Mouse (Mus musculus) embryonic stem cell, embryonic (primary cell): ENCODE data around the gene Epor.

Source experiments
- CTCF ChIA-PET, 4 experiments: fragments of 300-600 bp in 2 of 4; fragments of 350-600 bp in 2 of 4; sonication (Branson Sonifier 250); formaldehyde crosslinking; loops; one replicate each; lab custom pipeline; 2022; ENCODE audit warnings: inconsistent platforms in 2 of 4; lab: Charles Lee
- POLR2A ChIA-PET, 4 experiments: fragments of 300-600 bp in 2 of 4; fragments of 350-600 bp in 2 of 4; sonication (Branson Sonifier 250); formaldehyde crosslinking; loops; one replicate each; lab custom pipeline; 2022; ENCODE audit warnings: antibody characterized with exemption in 4 of 4, inconsistent platforms in 1 of 4; lab: Charles Lee

Epor gene

GRCm38 (mm10) chr9:21963417-21963816 lies at the start of gene Epor:
Epor (minus strand) TSS chr9:21963506.
- ChIA-PET CTCF (interaction anchor here in 3 of 4 experiments (0.6 to 3.9 kb wide), 6 partner anchors 36 to 193 kb away, joined by 3 to 14 read pairs (median 4); partner anchors contain the start of genes Ccdc159 (in 1 of the 3) and Tmem205 (in 1 of the 3)), POLR2A (interaction anchor here in 3 of 4 experiments (0.6 to 2.3 kb wide), 14 partner anchors 9 to 353 kb away, joined by 3 to 7 read pairs (median 3); partner anchors contain the start of genes Ldlr (in 1 of the 3) and Pigyl (in 1 of the 3))

GRCm38 (mm10) chr9:22012731-22013130 lies 49.4 kb upstream of the Epor start:
- CTCF ChIA-PET: interaction anchor here in 1 of 4 experiments (1.4 kb wide), 1 partner anchor 42 kb away, joined by 6 read pairs; no protein-coding TSS in a partner anchor
- POLR2A ChIA-PET: interaction anchor here in 2 of 4 experiments (1.2 to 2.0 kb wide), 5 partner anchors 9 to 137 kb away, joined by 3 to 14 read pairs (median 5); partner anchors contain the start of gene Elavl3 (in 1 of the 2)

- CTCF ChIA-PET: no interaction called here
- POLR2A ChIA-PET: interaction anchor here in 2 of 4 experiments (1.2 to 1.4 kb wide), 3 partner anchors 13 to 43 kb away, joined by 3 to 5 read pairs (median 5); no protein-coding TSS in a partner anchor
Measured at GRCm38 (mm10) chr9:22011055-22011454, 47.7 kb upstream of the Epor start.

- ChIA-PET CTCF (interaction anchor here in 1 of 4 experiments (0.6 kb wide), 1 partner anchor 465 kb away, joined by 3 read pairs; no protein-coding TSS in a partner anchor), POLR2A (interaction anchor here in 3 of 4 experiments (0.6 to 3.7 kb wide), 9 partner anchors 9 to 87 kb away, joined by 3 to 17 read pairs (median 3); partner anchors contain the start of genes Elavl3 (in 1 of the 3) and Rab3d (in 1 of the 3))
Measured at GRCm38 (mm10) chr9:22004546-22004945, 41.2 kb upstream of the Epor start.

- ChIA-PET POLR2A (interaction anchor here in 3 of 4 experiments (0.8 to 3.1 kb wide), 15 partner anchors 10 to 911 kb away, joined by 3 to 17 read pairs (median 3); partner anchors contain the start of genes Elavl3 (in 1 of the 3), Gm38431 (in 1 of the 3), Gm49318 (in 1 of the 3) and Ldlr (in 1 of the 3)), CTCF (interaction anchor here in 1 of 4 experiments (0.5 kb wide), 1 partner anchor 134 kb away, joined by 3 read pairs; no protein-coding TSS in a partner anchor)
Measured at GRCm38 (mm10) chr9:22003163-22003554, 39.9 kb upstream of the Epor start.

GRCm38 (mm10) chr9:22002194-22003162 lies 39.2 kb upstream of the Epor start, which contains the start of the genes Ccdc151 and Prkcsh:
Ccdc151 (minus strand) TSS chr9:22002634.
Prkcsh (plus strand) TSS chr9:22002806.
- ChIA-PET POLR2A (interaction anchor here in 3 of 4 experiments (0.5 to 3.1 kb wide), 19 partner anchors 10 to 910 kb away, joined by 3 to 17 read pairs (median 3); partner anchors contain the start of genes Elavl3 (in 1 of the 3), Gm38431 (in 1 of the 3), Gm49318 (in 1 of the 3) and Ldlr (in 1 of the 3)), CTCF (interaction anchor here in 2 of 4 experiments (0.5 to 1.4 kb wide), 4 partner anchors 9 to 154 kb away, joined by 3 to 4 read pairs (median 3); partner anchors contain the start of gene Pigyl (in 1 of the 2))

- CTCF ChIA-PET: interaction anchor here in 2 of 4 experiments (0.7 to 1.4 kb wide), 3 partner anchors 11 to 154 kb away, joined by 3 to 4 read pairs (median 3); partner anchors contain the start of gene Pigyl (in 1 of the 2)
- POLR2A ChIA-PET: interaction anchor here in 2 of 4 experiments (0.5 to 2.2 kb wide), 6 partner anchors 9 to 389 kb away, joined by 3 to 9 read pairs (median 3); partner anchors contain the start of gene Gm49318 (in 1 of the 2)
Measured at GRCm38 (mm10) chr9:22001633-22002032, 38.3 kb upstream of the Epor start.

- CTCF ChIA-PET: no interaction called here
- POLR2A ChIA-PET: no interaction called here
Measured at GRCm38 (mm10) chr9:22000296-22000695, 37.0 kb upstream of the Epor start.

- ChIA-PET CTCF (interaction anchor here in 2 of 4 experiments (1.2 to 1.8 kb wide), 2 partner anchors 12 to 59 kb away, joined by 5 to 6 read pairs; no protein-coding TSS in a partner anchor), POLR2A (interaction anchor here in 2 of 4 experiments (1.3 to 1.8 kb wide), 4 partner anchors 9 to 234 kb away, joined by 3 to 5 read pairs (median 4); no protein-coding TSS in a partner anchor)
Measured at GRCm38 (mm10) chr9:21996178-21996867, 33.0 kb upstream of the Epor start.

- ChIA-PET CTCF (no interaction called here), POLR2A (interaction anchor here in 3 of 4 experiments (0.6 to 2.2 kb wide), 11 partner anchors 10 to 234 kb away, joined by 3 to 8 read pairs (median 3); partner anchors contain the start of genes Ccdc151 (in 1 of the 3), Elavl3 (in 1 of the 3) and Prkcsh (in 1 of the 3))
Measured at GRCm38 (mm10) chr9:21992227-21992626, 28.9 kb upstream of the Epor start.

- POLR2A ChIA-PET: interaction anchor here in 3 of 4 experiments (0.6 to 2.2 kb wide), 9 partner anchors 8 to 81 kb away, joined by 3 to 8 read pairs (median 4); partner anchors contain the start of genes Gm49318 (in 1 of the 3) and Prkcsh (in 1 of the 3)
Measured at GRCm38 (mm10) chr9:21989230-21990110, 26.2 kb upstream of the Epor start, which contains the start of gene Rgl3. Rgl3 (minus strand) TSS chr9:21989446.

GRCm38 (mm10) chr9:21988421-21989101 lies 25.3 kb upstream of the Epor start:
- POLR2A ChIA-PET: interaction anchor here (0.8 to 2.7 kb wide), 11 partner anchors 8 to 265 kb away, joined by 3 to 11 read pairs (median 3); partner anchors contain the start of genes Gm49318 (in 1 of the 4), Ldlr (in 1 of the 4) and Prkcsh (in 1 of the 4)
- CTCF ChIA-PET: interaction anchor here in 2 of 4 experiments (1.0 to 1.4 kb wide), 3 partner anchors 45 to 66 kb away, joined by 3 to 4 read pairs (median 3); no protein-coding TSS in a partner anchor

More at GRCm38 (mm10) chr9:21989230-21990110, 26.2 kb upstream of the Epor start, which contains the start of gene Rgl3:
- CTCF ChIA-PET: interaction anchor here in 3 of 4 experiments (0.6 to 2.1 kb wide), 3 partner anchors 8 to 77 kb away, joined by 5 read pairs; no protein-coding TSS in a partner anchor

GRCm38 (mm10) chr9:21987592-21988342 lies 24.5 kb upstream of the Epor start:
- POLR2A ChIA-PET: interaction anchor here in 3 of 4 experiments (1.0 to 2.7 kb wide), 9 partner anchors 7 to 265 kb away, joined by 3 to 11 read pairs (median 3); partner anchors contain the start of genes Gm49318 (in 1 of the 3) and Ldlr (in 1 of the 3)
- CTCF ChIA-PET: interaction anchor here in 2 of 4 experiments (1.0 to 1.4 kb wide), 3 partner anchors 46 to 67 kb away, joined by 3 to 4 read pairs (median 3); no protein-coding TSS in a partner anchor

- POLR2A ChIA-PET: interaction anchor here in 3 of 4 experiments (0.7 to 1.6 kb wide), 6 partner anchors 19 to 438 kb away, joined by 3 to 5 read pairs (median 3); partner anchors contain the start of gene Elavl3 (in 1 of the 3)
- CTCF ChIA-PET: interaction anchor here in 1 of 4 experiments (1.0 kb wide), 1 partner anchor 12 kb away, joined by 6 read pairs; no protein-coding TSS in a partner anchor
Measured at GRCm38 (mm10) chr9:21983911-21984310, 20.6 kb upstream of the Epor start.
